Mouse (Mus musculus) frontal cortex, adult (tissue): ENCODE measurements around the gene Hoxb1.

Source experiments
- ATAC-seq: cut with Nextera tagmentation; 2 replicates; pipeline ENCODE4 v1.9.2; 2017; ENCODE audit warnings: mild to moderate bottlenecking, moderate library complexity, mixed read lengths; ENCODE audit not compliant: low TSS enrichment

Hoxb1 gene

DNA sequence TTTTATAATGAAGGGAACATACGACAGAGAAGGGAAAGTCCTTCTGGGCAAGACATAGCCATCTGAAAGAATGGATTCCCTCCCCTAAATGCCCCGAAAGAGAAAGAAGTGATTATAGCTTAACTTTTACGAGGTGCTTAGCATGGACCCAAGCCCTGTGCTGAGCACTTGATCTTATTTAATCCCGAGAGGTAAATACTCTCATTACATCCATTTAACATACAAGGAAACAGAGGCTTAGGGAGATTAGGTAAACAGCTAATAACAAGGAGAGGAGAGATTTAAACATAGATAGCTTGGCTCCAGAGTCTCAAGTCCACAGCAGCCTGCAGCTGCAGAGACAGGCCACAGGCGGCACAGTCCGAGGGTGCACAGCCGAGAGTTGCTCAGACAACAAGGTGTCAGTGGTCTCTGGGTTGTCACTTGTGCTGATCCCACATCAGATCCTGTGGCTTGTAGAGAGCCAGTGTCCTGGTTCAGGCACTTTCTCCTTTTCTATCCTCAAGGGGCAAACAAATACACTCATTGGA, 32.3 kb downstream of the Hoxb1 start:
- ATAC-seq: no peak

DNA sequence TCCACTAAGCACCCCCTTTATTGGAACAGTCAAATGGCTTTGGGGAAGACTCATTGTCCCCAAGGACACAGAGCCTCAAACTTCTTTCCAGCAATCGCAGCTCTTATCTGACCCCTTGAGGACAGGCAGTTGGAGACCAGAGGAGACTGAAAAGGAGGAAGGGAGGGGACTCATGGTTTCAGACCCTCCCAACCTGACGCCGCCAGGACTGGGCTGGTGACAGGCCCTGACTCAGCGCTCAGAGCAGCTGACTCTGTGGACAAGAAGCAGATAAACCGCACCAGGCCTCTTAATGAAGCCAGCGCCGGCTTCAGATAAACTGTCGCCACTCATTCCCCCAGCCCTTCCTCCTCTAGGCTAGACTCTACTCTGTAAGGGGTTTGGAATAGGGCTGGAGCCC, 34.4 kb downstream of the Hoxb1 start:
- no peak for ATAC-seq

DNA sequence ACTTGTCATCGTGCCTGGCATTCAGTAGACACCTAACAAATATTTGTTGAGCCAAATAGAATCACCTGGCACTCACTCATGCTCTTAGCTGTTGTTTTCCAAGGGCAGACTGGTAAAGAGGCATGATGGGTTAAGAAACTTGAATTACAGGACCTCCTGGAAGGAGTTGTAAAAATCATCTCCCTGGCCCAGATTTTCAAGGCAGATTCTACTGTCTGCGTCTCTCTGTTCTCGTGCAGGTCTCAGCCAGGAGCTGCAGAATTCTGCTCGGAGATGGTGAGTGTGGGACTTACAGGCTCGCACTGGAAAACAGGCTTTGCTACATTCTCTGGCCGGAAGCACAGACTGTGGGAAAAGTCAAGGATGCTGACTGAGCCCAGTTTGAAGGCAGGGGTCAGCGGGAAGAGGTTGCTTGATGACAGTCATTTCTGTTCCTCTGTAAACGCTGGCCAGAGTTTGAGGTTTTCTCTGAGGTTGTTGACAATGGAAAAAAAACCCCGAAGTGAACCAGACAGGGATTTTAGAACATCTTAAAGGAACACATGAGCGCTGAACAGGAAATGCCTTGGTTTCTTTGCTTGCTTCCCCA, 38.6 kb downstream of the Hoxb1 start:
- no peak for ATAC-seq

DNA sequence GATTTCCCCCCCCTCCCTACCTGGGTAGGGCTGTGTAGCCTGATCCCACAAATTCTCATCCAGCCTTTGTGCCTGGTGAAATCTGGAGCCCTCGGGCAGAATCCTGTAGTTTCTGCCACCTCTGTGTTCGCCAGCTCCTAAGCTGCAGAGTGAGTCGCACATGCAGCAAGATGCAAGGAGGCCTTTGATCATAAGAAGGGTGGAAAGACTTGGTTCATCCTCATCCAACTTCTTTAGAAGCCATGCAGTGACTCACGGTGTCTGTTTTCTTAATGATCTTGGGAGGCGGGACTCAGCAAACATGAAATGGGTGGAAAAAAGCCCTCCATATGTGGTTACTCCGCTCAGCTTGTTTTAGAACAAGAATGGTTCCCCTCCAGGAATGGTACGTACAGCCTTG, 39.3 kb downstream of the Hoxb1 start:
- ATAC-seq: no peak

DNA sequence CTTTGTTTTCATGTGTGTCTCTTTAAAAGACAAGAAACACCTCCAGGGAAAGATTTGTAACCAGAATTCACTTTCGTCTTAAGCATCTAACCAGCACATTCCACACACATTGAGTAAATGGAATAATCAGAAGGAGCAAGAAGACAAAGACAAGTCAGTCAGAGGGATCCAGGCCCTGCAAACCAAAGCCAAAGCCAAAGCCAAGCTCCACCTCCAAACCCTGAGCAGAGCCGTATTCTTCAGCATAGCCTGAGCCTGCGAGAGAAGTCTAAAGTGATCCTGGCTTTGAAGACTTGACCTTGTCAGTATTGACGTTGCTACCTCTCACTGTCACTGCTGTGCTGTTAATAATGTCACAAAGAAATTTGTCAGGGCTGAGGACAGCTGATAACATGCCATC, 40.0 kb downstream of the Hoxb1 start:
- ATAC-seq: no peak

DNA sequence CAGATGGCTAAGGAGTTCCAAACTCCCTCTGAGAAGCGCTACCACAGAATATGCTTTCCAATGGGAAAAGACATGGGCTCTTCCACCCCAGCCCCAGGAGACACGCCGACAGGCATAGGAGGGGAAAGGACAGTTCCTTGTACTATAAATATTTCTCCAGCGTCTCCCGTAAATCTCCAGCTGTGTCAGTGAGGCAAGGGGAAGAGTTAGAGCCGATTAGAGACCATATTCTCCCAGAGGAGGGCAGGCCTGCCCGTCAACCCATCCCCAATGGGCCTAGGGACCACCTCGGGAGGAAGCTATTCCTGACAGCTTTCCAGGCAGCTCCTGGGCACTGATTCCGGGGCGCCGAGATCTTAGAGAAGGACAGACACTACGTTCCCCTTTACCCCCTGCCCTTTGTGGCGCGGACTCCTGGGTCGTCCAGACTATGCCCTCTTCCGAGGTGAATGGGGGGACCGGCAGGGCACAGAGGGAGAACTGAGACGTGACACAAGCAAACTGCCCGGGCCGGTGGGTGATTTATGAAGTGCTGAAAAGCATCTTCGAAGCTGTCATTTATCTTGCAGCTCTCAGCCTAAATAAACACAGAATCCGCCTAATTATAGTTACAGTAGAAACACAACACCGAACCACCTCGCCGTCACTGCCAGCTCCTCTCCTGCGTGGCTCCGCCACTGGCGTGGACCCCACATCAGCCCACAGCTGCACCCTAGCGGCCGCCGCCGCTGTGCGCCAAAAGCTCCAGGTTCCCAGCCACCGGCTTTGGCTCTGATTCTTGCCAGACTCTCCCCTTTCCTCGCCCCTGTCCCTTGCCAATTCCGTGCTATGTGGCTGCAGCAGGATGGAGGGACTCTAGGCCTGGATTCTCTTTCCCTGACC, 41.9 kb downstream of the Hoxb1 start:
- ATAC-seq: no peak

DNA sequence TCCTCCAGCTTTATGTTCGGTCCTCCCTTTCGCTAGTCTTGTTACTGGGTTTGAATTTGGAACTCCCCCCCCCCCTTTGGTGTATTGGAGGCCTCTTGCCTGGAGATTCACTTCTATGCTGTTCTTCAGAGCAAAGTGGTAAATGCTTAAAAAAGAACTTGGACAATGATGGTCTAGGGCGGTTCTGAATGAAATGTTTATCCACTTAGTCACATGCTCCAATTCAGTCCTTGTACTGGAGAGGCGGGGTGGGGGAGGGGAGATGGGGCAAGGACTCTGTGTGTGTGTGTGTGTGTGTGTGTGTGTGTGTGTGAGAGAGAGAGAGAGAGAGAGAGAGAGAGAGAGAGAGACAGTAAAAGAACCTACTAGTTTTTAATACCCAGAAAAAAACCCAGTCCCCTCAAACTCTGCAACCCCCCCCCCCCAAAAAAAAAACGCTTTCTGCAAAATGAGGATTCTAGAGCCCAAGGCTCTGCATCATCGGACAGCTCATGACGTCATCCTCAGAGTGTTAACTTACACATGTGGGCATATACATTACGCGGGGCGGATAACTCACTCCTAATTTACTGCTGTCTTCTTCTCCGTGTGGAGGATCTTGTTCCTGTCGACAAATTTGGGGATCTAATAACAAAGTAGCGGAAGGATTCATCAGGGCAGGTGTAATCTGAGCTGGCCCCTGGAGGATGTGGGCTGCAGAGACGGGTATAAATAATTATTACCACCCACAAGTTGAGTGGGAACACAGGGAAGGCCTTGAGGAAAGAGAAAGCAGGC, 42.9 kb downstream of the Hoxb1 start:
- no peak for ATAC-seq

DNA sequence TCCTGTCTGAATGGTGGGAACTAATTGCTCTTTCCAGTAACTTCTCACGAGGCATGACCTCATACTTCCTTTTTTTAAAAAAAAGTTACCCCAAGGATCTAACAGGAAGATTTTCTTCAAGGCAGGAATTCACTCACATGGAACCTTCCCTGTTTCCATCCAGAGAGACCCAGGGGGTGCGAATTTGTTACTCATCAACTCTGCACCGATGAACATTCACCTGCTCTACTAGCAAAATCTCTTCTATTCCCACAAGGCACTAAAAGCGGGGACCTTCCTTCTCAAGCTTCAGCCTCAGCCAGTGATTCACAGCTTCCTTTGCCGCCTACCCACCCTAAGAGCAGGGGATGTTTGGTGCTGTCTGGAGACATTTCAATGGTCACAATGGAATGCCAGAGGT, 45.5 kb downstream of the Hoxb1 start:
- no peak for ATAC-seq

DNA sequence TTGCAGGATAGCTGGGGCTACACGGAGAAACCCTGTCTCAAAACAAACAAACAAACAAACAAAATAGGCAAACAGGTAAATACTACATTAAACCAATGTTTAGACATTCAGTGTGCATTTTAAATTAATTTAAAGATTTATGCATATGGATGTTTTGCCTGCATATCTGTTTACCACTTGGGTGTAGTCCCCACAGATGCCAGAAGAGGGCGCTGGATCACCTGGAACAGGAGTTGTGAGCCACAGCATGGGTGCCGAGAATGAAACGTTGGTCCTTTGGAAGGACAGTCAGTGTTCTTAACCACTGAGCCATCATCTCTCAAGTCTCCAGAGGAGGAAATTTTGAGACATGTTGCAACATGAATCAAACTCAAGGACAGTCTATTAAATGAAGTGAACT, 46.4 kb downstream of the Hoxb1 start:
- no peak for ATAC-seq

DNA sequence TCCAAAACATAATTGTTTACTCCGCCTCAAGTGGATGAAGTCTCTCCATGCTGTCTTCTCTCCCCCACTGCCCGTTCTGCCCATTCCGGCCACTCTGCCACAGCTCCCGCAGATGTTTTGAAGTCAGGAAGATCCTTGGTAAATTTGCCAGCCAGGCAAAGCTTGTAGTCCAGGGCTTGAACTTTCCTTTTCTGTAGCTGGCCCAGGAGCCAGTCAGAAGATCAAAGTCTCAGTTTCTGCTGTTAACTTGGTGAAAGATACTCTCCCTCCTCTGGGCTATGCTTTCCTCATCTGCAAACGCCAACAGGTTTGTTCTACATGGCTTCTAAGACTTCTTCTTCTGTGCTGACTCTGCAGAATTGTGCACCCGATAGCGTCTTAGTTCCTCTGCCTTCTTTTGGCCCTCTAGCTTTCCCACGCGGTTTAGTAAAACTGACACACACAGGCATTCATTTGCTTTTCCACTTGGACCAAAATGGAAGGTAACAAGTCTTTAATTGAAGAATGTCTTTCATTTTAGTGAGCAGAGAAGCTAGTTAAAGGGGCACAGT, 47.5 kb downstream of the Hoxb1 start:
- ATAC-seq: no peak

DNA sequence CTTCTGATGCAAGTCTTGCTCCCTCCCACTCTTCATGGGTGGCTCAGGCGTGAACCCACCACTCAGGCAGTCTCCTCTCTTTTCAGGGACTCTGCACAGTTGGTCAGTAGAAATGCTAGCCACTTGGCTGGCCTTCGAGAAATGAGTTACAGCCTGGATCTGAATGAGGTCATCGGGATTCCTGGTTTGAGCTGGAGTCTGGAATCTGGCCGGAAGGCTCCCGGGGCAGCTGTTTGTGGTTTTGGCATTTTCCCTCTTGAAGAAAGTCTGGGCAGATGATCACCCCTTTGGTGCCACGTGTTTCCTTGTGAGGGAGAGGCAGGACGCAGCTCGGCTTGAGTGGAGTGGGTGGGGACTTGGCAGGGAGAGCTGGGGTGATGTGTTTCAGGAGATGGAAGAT, 48.0 kb downstream of the Hoxb1 start:
- peak; percentile 84 for ATAC-seq

DNA sequence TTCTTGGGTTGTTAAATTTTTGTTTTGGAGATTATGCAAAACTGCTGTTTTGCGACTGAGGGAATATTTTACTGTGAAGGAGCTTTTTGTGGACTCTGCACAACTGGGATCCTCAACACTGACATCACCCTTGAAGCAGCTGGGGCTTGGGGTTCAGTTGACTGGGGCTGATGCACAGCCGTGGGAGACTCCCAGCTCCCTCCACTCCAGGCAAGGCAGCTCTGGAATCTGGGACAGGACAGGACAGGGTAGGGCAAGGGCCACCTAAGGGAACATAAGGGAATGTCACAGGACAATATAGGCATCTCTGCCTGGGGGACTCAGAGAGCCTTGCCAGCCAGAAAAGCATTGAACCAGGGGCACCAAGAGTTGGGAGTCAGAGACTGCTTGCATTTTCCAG, 48.5 kb downstream of the Hoxb1 start:
- ATAC-seq: no peak
